Mouse (Mus musculus) naive thymus-derived CD4-positive, alpha-beta T cell, adult 5 months (primary cell): ENCODE measurements around the gene Cox4i1. TPM values are rescaled to one million over a fixed set of nuclear protein-coding genes. Genes with fewer than 3 reads are reported as not detected.

Experiments
- polyA plus RNA-seq: library from polyadenylated mRNA; unstranded; fragments of 100-300 nt; shearing (Covaris generic); gene quantifications from one replicate; pipeline ENCODE4 v1.2.1, GENCODE M21; 2017

Cox4i1 gene
- polyA plus RNA-seq: 700 TPM

DNA sequence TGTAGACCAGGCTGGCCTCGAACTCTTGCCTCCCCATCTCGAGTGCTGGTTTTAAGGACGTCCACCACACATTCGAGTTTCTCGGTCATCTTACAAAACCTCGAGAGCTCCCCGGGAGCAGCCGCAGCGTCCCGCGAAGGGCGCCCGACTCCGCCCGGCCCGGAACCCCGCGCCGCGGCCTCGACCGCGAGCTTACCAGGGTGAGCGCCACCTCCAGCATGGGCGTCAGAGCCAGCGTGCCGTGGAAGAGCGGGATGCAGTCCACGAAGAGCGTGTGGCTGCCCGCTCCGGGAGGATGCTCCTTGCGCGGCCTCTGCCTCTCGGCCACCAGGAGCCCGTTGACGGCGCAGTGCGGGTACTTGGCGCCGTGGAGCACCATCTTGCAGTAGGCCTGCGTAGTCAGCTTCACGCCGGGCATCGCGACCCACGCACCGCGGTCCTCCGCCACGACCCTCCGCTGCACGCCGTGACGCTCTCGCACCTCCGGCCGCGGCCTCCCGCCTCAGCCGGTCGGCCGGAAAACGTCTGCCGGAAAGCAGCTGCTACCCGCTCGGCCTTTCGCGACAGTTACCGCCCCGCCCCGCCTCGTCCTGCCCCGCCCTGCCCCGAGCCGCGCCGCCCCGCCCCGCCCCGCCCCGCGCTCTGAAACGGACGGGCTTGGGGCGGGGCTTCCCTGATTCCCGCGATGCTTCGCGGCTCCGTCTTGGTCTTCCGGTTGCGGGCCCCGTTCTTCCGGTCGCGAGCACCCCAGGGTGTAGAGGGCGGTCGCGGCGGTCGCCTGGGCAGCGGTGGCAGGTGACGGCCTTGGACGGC is at the start of gene Cox4i1, which contains the start of gene Gm27021:
TSS of gene Cox4i1 (plus strand) at position 662 of the 813 bp plus-strand sequence.
TSS of gene Gm27021 (minus strand) at position 519 of the 813 bp plus-strand sequence.

DNA sequence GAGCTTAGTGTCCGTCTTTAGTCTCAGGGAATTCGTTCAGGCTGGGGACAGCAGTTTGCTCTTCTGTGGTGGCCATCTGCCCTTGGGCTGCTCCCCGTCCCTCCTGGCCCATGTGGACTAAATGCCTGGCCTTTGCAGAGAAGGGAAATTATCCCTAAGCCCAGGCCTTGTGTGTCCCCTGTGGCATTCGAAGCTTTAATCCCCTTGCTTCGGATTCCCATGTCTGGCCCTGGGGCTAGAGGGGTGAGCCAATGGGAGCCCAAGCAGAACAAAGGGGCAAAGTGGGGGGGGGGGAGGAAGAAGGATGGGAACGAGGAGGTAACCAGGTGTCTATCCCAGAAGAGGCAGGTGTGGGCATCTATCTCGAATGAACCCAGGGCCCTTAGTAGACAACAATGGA is 20.5 kb upstream of the Cox4i1 start, which contains the start of gene 1190005I06Rik:
TSS of gene 1190005I06Rik (minus strand) at position 101 of the 400 bp plus-strand sequence.

DNA sequence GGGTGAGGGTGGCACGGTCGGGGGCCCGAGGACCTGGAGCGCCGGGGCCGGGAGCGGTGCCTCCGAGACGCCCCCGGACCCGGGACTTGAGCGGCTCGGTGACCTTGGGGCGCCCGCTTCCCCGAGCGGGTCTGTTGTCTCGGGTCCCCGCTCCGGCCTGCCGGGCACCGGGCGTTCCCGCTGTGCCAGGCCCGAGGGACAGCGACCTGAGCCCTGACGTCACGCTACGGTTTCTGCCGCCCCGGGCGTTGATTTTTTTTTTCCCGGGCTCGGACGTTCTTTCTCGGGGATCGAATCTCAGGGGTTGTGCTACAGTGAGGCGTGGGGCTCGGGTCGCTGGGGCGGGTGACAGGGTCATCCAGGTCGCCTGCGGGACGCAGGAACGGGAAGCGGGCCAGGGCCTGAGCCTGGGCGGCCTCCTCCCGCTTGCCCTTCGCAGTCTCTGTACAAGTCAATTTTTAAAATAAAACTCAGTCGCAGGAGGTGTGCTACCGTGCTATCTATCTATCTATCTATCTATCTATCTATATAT is 418 bp downstream of the Cox4i1 start, which contains the start of gene Emc8:
TSS of gene Emc8 (minus strand) at position 200 of the 532 bp plus-strand sequence.

Other genes with a start within 250 kb of the Cox4i1 start
- 3.3 TPM for gene Gins2, start 78.9 kb upstream of the Cox4i1 start, polyA plus RNA-seq
- gene 1190005I06Rik, start 20.6 kb upstream of the Cox4i1 start, polyA plus RNA-seq: not detected
- gene Gm27021, start 143 bp upstream of the Cox4i1 start, polyA plus RNA-seq: not detected
- gene Emc8, start 351 bp downstream of the Cox4i1 start, polyA plus RNA-seq: 47.7 TPM
- gene Irf8, start 68.1 kb downstream of the Cox4i1 start, polyA plus RNA-seq: 9.9 TPM